ENCODE assay signal across 9 mouse cellular contexts in genomic region chr6:66897994-66898393, GRCm38 (mm10). TPM values are rescaled to one million over a fixed set of nuclear protein-coding genes. Genes with fewer than 3 reads are reported as not detected.
DNase-seq lines count a peak whose midpoint lies in the region; ATAC-seq lines count a peak whose summit lies in the region.
"Had no signal": no experiment of that assay in that cellular context is flagged by ENCODE, and none has a peak within 500 bp of the region (broad histone marks: within the 10 kb centered on the region; RNA-seq: fewer than 3 reads in every experiment).

No protein-coding gene starts in this region.

- H3K27ac ChIP-seq in limb, embryonic 13.5 days = no peak overlapping the region
- 0 out of 2 replicates have a peak overlapping the region, but pooled peaks have one; percentile 84 for H3K27ac ChIP-seq in stomach, embryonic 16.5 days (ENCODE audit: low read length)

- no peaks in the 10 kb centered on the region for H3K36me3 ChIP-seq in megakaryocyte, embryonic 14.5 days (replicated peaks; ENCODE audit: low read length)
- H3K36me3 ChIP-seq in limb, embryonic 13.5 days = no peaks in the 10 kb centered on the region
- H3K36me3 ChIP-seq in stomach, embryonic 16.5 days (ENCODE audit: control insufficient read depth, insufficient read depth, low read length) = no peaks in the 10 kb centered on the region

- H3K4me2 ChIP-seq in limb, embryonic 13.5 days (replicated peaks) = peak overlapping the region; percentile 77
- H3K4me2 ChIP-seq in stomach, embryonic 16.5 days (ENCODE audit: low read depth, low read length) = peak overlapping the region; percentile 86

- DNase-seq in heart, adult 11 months = peak; percentile 55
- no peak for DNase-seq in heart, adult 9 months (ENCODE audit: low spot score in 2 of 2)
- no peak for DNase-seq in adrenal gland, postnatal 36 days
- no peak for DNase-seq in gastrocnemius, postnatal 4 days (ENCODE audit: low spot score in 2 of 2)
- DNase-seq: right cerebral cortex, postnatal 4 days had no signal

- no peaks in the 10 kb centered on the region for H3K9me3 ChIP-seq in megakaryocyte, embryonic 14.5 days
- H3K9me3 ChIP-seq in limb, embryonic 13.5 days = no peaks in the 10 kb centered on the region
- no peaks in the 10 kb centered on the region for H3K9me3 ChIP-seq in stomach, embryonic 16.5 days (replicated peaks; ENCODE audit: control insufficient read depth, low read length)

- peaks cover 74% of the 10 kb centered on the region for H3K4me1 ChIP-seq in megakaryocyte, embryonic 14.5 days
- H3K4me1 ChIP-seq in limb, embryonic 13.5 days = peaks cover 23% of the 10 kb centered on the region
- H3K4me1 ChIP-seq in stomach, embryonic 16.5 days (ENCODE audit: control insufficient read depth, insufficient read depth, low read length) = peaks cover 10% of the 10 kb centered on the region

- ATAC-seq in megakaryocyte, adult 5-6 weeks (ENCODE audit: poor library complexity, severe bottlenecking) = no peak
- ATAC-seq in limb, embryonic 13.5 days (ENCODE audit: low FRiP score, low read depth) = no peak
- no peak for ATAC-seq in stomach, embryonic 16.5 days (ENCODE audit: insufficient read depth, low FRiP score)

- H3K9ac ChIP-seq in limb, embryonic 13.5 days = 0 out of 2 replicates have a peak overlapping the region, but pooled peaks have one; percentile 1
- H3K9ac ChIP-seq in stomach, embryonic 16.5 days (ENCODE audit: low read length) = peak overlapping the region; percentile 93; the same call in 1 of the 2 replicates

- H3K4me3 ChIP-seq in megakaryocyte, embryonic 14.5 days (replicated peaks) = peak overlapping the region; percentile 94
- peak overlapping the region; percentile 85 for H3K4me3 ChIP-seq in limb, embryonic 13.5 days
- H3K4me3 ChIP-seq in stomach, embryonic 16.5 days (replicated peaks; ENCODE audit: low read length) = peak overlapping the region; percentile 81

- WGBS in limb, embryonic 13.5 days = 51% methylated on average over 4 of the region's 4 CpGs
- 32% methylated on average over 4 of the region's 4 CpGs for WGBS in stomach, embryonic 16.5 days

- H3K27me3 ChIP-seq in megakaryocyte, embryonic 14.5 days (replicated peaks) = no peaks in the 10 kb centered on the region
- no peaks in the 10 kb centered on the region for H3K27me3 ChIP-seq in limb, embryonic 13.5 days
- H3K27me3 ChIP-seq in stomach, embryonic 16.5 days (ENCODE audit: control insufficient read depth, insufficient read depth, low read length) = no peaks in the 10 kb centered on the region

RNA-seq across cellular contexts. Expression of gene Gng12, which starts 1.8 kb away (rescaled TPM):
- polyA plus RNA-seq in megakaryocyte, embryonic 14.5 days (2012; ENCODE audit: insufficient read depth, low replicate concordance) = 6.0 and 24.2 TPM in 2 replicates
- total RNA-seq in megakaryocyte, adult 5-6 weeks (2015) = 61.0 and 78.1 TPM in 2 replicates
- total RNA-seq in megakaryocyte, adult 5-6 weeks (2017) = 42.9 and 63.5 TPM in 2 replicates
- polyA plus RNA-seq in limb, embryonic 13.5 days (2015; fragmentation: Nextera tagmentation; extraction: Ambion mirVana) = 56.6 and 58.5 TPM in 2 replicates
- polyA plus RNA-seq in stomach, embryonic 16.5 days (2015; fragmentation: Nextera tagmentation; extraction: Ambion mirVana) = 132 and 149 TPM in 2 replicates
- 10 to 100 TPM; 69.8 to 94.6 TPM for total RNA-seq in adrenal gland, postnatal 36 days (2021)
- 10 to 100 TPM; 49.3 to 53.6 TPM for total RNA-seq in gastrocnemius, postnatal 4 days (2021)
